Mouse (Mus musculus) heart, embryonic 15.5 days (tissue): ENCODE data around the gene Slc25a18. TPM values are rescaled to one million over a fixed set of nuclear protein-coding genes. Genes with fewer than 3 reads are reported as not detected.

Experiments
- microRNA-seq: library from miRNA; unstranded; fragments of <30 nt; microRNA quantifications from one replicate; pipeline ENCODE4, GENCODE M21; 2016
- polyA plus RNA-seq: library from polyadenylated mRNA; unstranded; fragments of >200 nt; fragmentation: Nextera tagmentation; extraction: Ambion mirVana; gene quantifications from 2 replicates; pipeline ENCODE4 v1.2.1, GENCODE M21; 2015

Slc25a18 gene
- polyA plus RNA-seq, 1 experiment from 2014 or later, result 0.09 TPM

Small RNA genes within 50 kb of the gene (microRNA-seq; reads per million reads assigned to microRNA genes)
- gene Gm25193, result not detected

Other genes with a start within 250 kb of the Slc25a18 start
- 12.4 and 15.6 TPM in 2 replicates for gene Hdhd5, start 242.3 kb upstream of the Slc25a18 start, polyA plus RNA-seq
- gene Cecr2, start 107.2 kb upstream of the Slc25a18 start, polyA plus RNA-seq, result 1.1 and 1.2 TPM in 2 replicates
- 118 and 130 TPM in 2 replicates for gene Atp6v1e1, start 49.2 kb downstream of the Slc25a18 start, polyA plus RNA-seq
- 25.9 and 29.5 TPM in 2 replicates for gene Bcl2l13, start 62.6 kb downstream of the Slc25a18 start, polyA plus RNA-seq
- 5.6 and 11.9 TPM in 2 replicates for gene Bid, start 143.3 kb downstream of the Slc25a18 start, polyA plus RNA-seq